Mouse (Mus musculus) stomach, postnatal 0 days (tissue): ENCODE data around the gene Hip1r.

Experiments
- CTCF ChIP-seq: IDR thresholded peaks from 2 replicates; pipeline ENCODE4 v1.5.1; 2016; ENCODE audit warnings: antibody characterized with exemption, low read depth, mild to moderate bottlenecking, moderate library complexity
- EP300 ChIP-seq: optimal IDR thresholded peaks from 2 replicates; pipeline ENCODE3; 2016; ENCODE audit warnings: antibody characterized with exemption

- peak; percentile 35; the same call in 1 of the 2 replicates for TF ChIP-seq CTCF
- TF ChIP-seq EP300: no peak
Observed at GRCm38 (mm10) chr5:123996194-123996593, 22.8 kb downstream of the Hip1r start.
